Mouse (Mus musculus) heart, adult 11 months (tissue): ENCODE measurements at regions not wholly inside any gene's neighbourhood (a gene's known extent, or its start where the extent isn't known, plus 50 kb on each side); places are given as distances from the start of the nearest gene placed in this dataset.

Source experiments
- DNase-seq: peaks from one replicate; pipeline ENCODE4 v3.0.0; 2022

- no peak for DNase-seq
Observed at GRCm38 (mm10) chr6:31201375-31201972, 197.1 kb upstream of the Mkln1 start.

GRCm38 (mm10) chr6:31202594-31202993, 195.9 kb upstream of the Mkln1 start:
- no peak for DNase-seq

- DNase-seq: peak; percentile 64
Observed at GRCm38 (mm10) chr6:31204434-31204833, 194.1 kb upstream of the Mkln1 start.

GRCm38 (mm10) chr6:31204839-31205238, 193.7 kb upstream of the Mkln1 start:
- DNase-seq: peak; percentile 49

- DNase-seq: peak; percentile 87
Observed at GRCm38 (mm10) chr6:31206106-31206505, 192.4 kb upstream of the Mkln1 start.

GRCm38 (mm10) chr6:31207231-31207630, 191.3 kb upstream of the Mkln1 start:
- DNase-seq: peak; percentile 96

GRCm38 (mm10) chr6:31208224-31208623, 190.3 kb upstream of the Mkln1 start:
- DNase-seq: peak; percentile 88

- peak; percentile 55 for DNase-seq
Observed at GRCm38 (mm10) chr6:31209411-31210139, 189.0 kb upstream of the Mkln1 start.

GRCm38 (mm10) chr6:31210209-31210714, 188.3 kb upstream of the Mkln1 start:
- peak; percentile 84 for DNase-seq

GRCm38 (mm10) chr6:31211091-31211490, 187.4 kb upstream of the Mkln1 start:
- peak; percentile 83 for DNase-seq

- peak; percentile 71 for DNase-seq
Observed at GRCm38 (mm10) chr6:31211616-31212015, 186.9 kb upstream of the Mkln1 start.

GRCm38 (mm10) chr6:31212080-31212479, 186.5 kb upstream of the Mkln1 start:
- peak; percentile 86 for DNase-seq

GRCm38 (mm10) chr6:31212694-31213093, 185.8 kb upstream of the Mkln1 start:
- DNase-seq: peak; percentile 78

GRCm38 (mm10) chr6:31213161-31213560, 185.4 kb upstream of the Mkln1 start:
- DNase-seq: peak; percentile 87

GRCm38 (mm10) chr6:31215661-31216060, 182.9 kb upstream of the Mkln1 start:
- peak; percentile 95 for DNase-seq

- DNase-seq: peak; percentile 100
Observed at GRCm38 (mm10) chr6:31216206-31217059, 182.1 kb upstream of the Mkln1 start.

- DNase-seq: peak; percentile 98
Observed at GRCm38 (mm10) chr6:31217060-31217541, 181.4 kb upstream of the Mkln1 start.

GRCm38 (mm10) chr6:31217641-31218138, 180.8 kb upstream of the Mkln1 start:
- peak; percentile 98 for DNase-seq

- peak; percentile 99 for DNase-seq
Observed at GRCm38 (mm10) chr6:31218139-31218750, 180.3 kb upstream of the Mkln1 start.

- no peak for DNase-seq
Observed at GRCm38 (mm10) chr6:31218880-31219279, 179.7 kb upstream of the Mkln1 start.

GRCm38 (mm10) chr6:31219736-31220135, 178.8 kb upstream of the Mkln1 start:
- DNase-seq: no peak

- DNase-seq: peak; percentile 99
Observed at GRCm38 (mm10) chr6:31220184-31220931, 178.2 kb upstream of the Mkln1 start.
